8 mouse cellular contexts compared by ENCODE assay signal in the genomic region with DNA sequence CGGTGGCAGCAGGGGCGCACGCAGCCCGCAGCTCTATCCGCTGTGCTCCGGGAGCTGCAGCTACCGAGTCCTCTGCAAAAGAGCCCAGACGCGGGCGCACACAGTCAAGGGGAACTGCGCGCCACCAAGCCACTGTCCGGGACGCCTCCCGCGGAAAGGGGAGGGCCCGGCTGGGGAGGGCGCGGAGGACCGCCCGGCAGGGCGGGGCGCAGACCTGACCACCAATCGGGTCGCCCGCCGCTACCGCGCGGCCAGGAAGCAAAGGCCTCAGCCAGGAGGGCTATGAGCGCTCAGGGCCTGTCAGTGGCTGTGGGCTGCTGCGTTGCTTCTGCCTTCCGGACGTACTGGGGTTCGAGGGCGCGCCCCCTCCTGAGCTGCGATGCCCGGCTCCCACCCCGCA.
DNase-seq lines count a peak whose midpoint lies in the region; ATAC-seq lines count a peak whose summit lies in the region.
"Not testable (repeated sequence)": the region's sequence is repeated elsewhere in the genome, so short reads cannot be mapped to it uniquely, and the experiment has no call there.

No protein-coding gene starts in this region.

- peak; percentile 48 for DNase-seq in NIH3T3 (ENCODE audit: low read depth)
- DNase-seq in embryonic facial prominence, embryonic 10.5 days (ENCODE audit: low spot score), result peak; percentile 65
- peak; percentile 96 for DNase-seq in heart, adult 11 months
- peak; percentile 1 to 40 for DNase-seq in kidney, postnatal 25 days
- DNase-seq in lung, adult 18-20 months, result peak; percentile 46 to 56
- DNase-seq in neural tube, embryonic 11.5 days (ENCODE audit: low spot score), result peak; percentile 33
- peak; percentile 43 for DNase-seq in testis, postnatal 10 days (ENCODE audit: low spot score)

- 3% methylated on average over 40 of the region's 40 CpGs for WGBS in embryonic facial prominence, embryonic 10.5 days
- WGBS in hindbrain, embryonic 13.5 days, result 7% methylated on average over 15 of the region's 40 CpGs
- 2% methylated on average over 18 of the region's 40 CpGs for WGBS in neural tube, embryonic 11.5 days

- peaks cover 13% of the 10 kb centered on the region for H3K9me3 ChIP-seq in embryonic facial prominence, embryonic 10.5 days
- H3K9me3 ChIP-seq in hindbrain, embryonic 13.5 days; neural tube, embryonic 11.5 days (ENCODE audit: control insufficient read depth, low read length): not testable (repeated sequence)

- H3K4me1 ChIP-seq in embryonic facial prominence, embryonic 10.5 days; hindbrain, embryonic 13.5 days (replicated peaks); neural tube, embryonic 11.5 days (ENCODE audit: control insufficient read depth, insufficient read depth, low read length): not testable (repeated sequence)

- not testable (repeated sequence) for ATAC-seq in hindbrain, embryonic 13.5 days (ENCODE audit: low FRiP score); neural tube, embryonic 11.5 days (ENCODE audit: insufficient read depth, low FRiP score, low TSS enrichment)

- H3K9ac ChIP-seq in hindbrain, embryonic 13.5 days; neural tube, embryonic 11.5 days (ENCODE audit: low read length): not testable (repeated sequence)

- peak overlapping the region; percentile 54 for H3K4me3 ChIP-seq in embryonic facial prominence, embryonic 10.5 days
- peak overlapping the region; percentile 31 for H3K4me3 ChIP-seq in hindbrain, embryonic 13.5 days
- H3K4me3 ChIP-seq in neural tube, embryonic 11.5 days (ENCODE audit: low read depth, low read length), result peak overlapping the region; percentile 23

- peak overlapping the region; percentile 41 for H3K4me2 ChIP-seq in hindbrain, embryonic 13.5 days
- peak overlapping the region; percentile 25 for H3K4me2 ChIP-seq in neural tube, embryonic 11.5 days (ENCODE audit: low read depth)

- H3K27ac ChIP-seq in embryonic facial prominence, embryonic 10.5 days (replicated peaks); hindbrain, embryonic 13.5 days; neural tube, embryonic 11.5 days (ENCODE audit: low read depth, low read length): not testable (repeated sequence)

- H3K27me3 ChIP-seq in embryonic facial prominence, embryonic 10.5 days (replicated peaks; ENCODE audit: low read depth, poor library complexity, severe bottlenecking); hindbrain, embryonic 13.5 days; neural tube, embryonic 11.5 days (ENCODE audit: control insufficient read depth, insufficient read depth, low read length): not testable (repeated sequence)

- H3K36me3 ChIP-seq in embryonic facial prominence, embryonic 10.5 days (replicated peaks); hindbrain, embryonic 13.5 days; neural tube, embryonic 11.5 days (ENCODE audit: control insufficient read depth, insufficient read depth, low read length): not testable (repeated sequence)

Comparison
In these comparisons a context has a peak if more than half of its experiments do, and no peak if none do; other contexts are left out.
1. DNase-seq: peak in every context shown above with its lines; median percentile 96 in heart, adult 11 months; 65 in embryonic facial prominence, embryonic 10.5 days; 51 in lung, adult 18-20 months; 48 in NIH3T3; 43 in testis, postnatal 10 days; 33 in neural tube, embryonic 11.5 days; 20 in kidney, postnatal 25 days.